Mouse (Mus musculus): ENCODE measurements around the gene Taf6l. TPM values are rescaled to one million over a fixed set of nuclear protein-coding genes. Genes with fewer than 3 reads are reported as not detected.

Taf6l gene
- total and polyA plus RNA-seq, 3 experiments: 20.4 to 25.7 (median 25.5) TPM

DNA sequence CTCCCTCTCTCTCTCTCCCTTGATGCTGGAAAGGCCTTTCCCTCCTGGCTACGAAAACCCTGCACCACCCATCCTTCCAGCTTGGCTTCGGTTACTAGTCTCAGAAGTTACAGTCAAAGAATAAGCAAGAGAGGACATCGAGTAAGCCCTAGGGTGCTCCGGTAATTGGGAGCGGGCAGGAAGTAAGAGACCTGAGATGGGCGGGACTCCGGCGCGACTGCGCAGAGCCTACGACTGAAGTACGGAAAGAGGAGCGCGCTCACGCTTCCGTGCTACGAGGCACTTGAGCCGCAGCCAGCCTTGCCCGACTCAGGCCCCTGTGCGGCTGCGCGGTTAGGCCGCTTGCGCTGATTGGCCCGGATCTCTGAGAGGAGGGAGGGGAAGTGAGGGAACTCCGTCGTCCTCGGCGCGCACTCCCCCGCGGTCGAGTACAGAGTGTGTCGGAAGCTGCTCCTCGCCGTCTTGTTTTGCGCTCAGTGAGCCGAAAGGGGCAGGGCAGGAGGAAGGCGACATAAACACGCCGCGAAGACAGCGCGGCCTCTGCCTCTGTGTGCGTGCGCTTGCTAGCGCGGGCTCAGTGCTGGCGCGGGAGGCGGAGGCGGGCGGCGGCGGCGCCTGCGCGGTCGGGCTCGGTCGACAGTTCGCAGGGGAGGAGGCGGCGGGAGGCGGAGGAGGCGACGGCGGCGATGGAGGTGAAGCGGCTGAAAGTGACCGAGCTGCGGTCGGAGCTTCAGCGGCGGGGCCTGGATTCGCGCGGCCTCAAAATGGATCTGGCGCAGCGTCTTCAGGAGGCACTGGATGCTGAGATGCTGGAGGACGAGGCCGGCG lies 33.6 kb upstream of the Taf6l start, which contains the start of gene Hnrnpul2:
Gene Hnrnpul2, plus strand, starts transcription at position 415 of the 828 bp plus-strand sequence.
- in situ Hi-C loops (cut with MboI; ENCODE audit: low pct_ligation_motif_present, low pct_unique_long_range_greater_than_20kb, low sequenced_read_pairs): no loop called here
- peak within 1 kb of the TSS; percentile 96 to 98 (median 96) for H3K4me3 ChIP-seq (replicated peaks in 1 of 3; ENCODE audit: low read depth in 2 of 3, low read length in 2 of 3, poor library complexity in 1 of 3)
- no peaks in the 10 kb centered on the region for H3K27me3 ChIP-seq (replicated peaks)
- TF ChIP-seq MYC (IDR thresholded peaks at IDR 0.05; ENCODE audit: low read depth, low read length) (no peak), BHLHE40 (IDR thresholded peaks at IDR 0.05; ENCODE audit: low read depth, low read length) (peak; percentile 35), ZKSCAN1 (IDR thresholded peaks at IDR 0.05; ENCODE audit: borderline replicate concordance, low read depth, low read length) (no peak), HCFC1 (IDR thresholded peaks at IDR 0.05; ENCODE audit: low read depth, low read length) (peak; percentile 71), MAX (IDR thresholded peaks at IDR 0.05; ENCODE audit: low read length) (peak; percentile 70), NRF1 (IDR thresholded peaks at IDR 0.05; ENCODE audit: low read depth, low read length) (peak; percentile 88), UBTF (IDR thresholded peaks at IDR 0.05; ENCODE audit: low read depth, low read length) (peak; percentile 59; the same call in 1 of the 2 replicates), ZMIZ1 (IDR thresholded peaks at IDR 0.05; ENCODE audit: low read depth, low read length) (peak; percentile 95), TCF12 (IDR thresholded peaks at IDR 0.05; ENCODE audit: low read depth, low read length) (peak; percentile 77; the same call in 1 of the 2 replicates), ELF1 (IDR thresholded peaks at IDR 0.05; ENCODE audit: low read depth, low read length) (peak; percentile 92), TBP (conservative IDR thresholded peaks at IDR 0.05; ENCODE audit: low read depth, low read length) (no peak), MXI1 (IDR thresholded peaks at IDR 0.05; ENCODE audit: low read depth, low read length) (peak; percentile 83), E2F4 (IDR thresholded peaks at IDR 0.05; ENCODE audit: insufficient replicate concordance, low read depth, low read length) (no peak), NELFE (IDR thresholded peaks at IDR 0.05; ENCODE audit: low read depth, low read length) (peak; percentile 87), SMC3 (IDR thresholded peaks at IDR 0.05; ENCODE audit: low read depth, low read length) (no peak), SIN3A (IDR thresholded peaks at IDR 0.05; ENCODE audit: low read length) (peak; percentile 74; the same call in 1 of the 2 replicates), POLR2A (IDR thresholded peaks at IDR 0.05; ENCODE audit: low read depth, low read length) (peak; percentile 95), IRF4 (IDR thresholded peaks at IDR 0.05; ENCODE audit: low read depth, low read length) (peak; percentile 14; the same call in 1 of the 2 replicates), MAZ (IDR thresholded peaks at IDR 0.05; ENCODE audit: low read depth, low read length) (peak; percentile 25; the same call in 1 of the 2 replicates)
- no peaks in the 10 kb centered on the region for H3K9me3 ChIP-seq (replicated peaks; ENCODE audit: low read length)
- peak within 1 kb of the TSS; percentile 98 for H3K27ac ChIP-seq (ENCODE audit: insufficient read depth, low read depth)
- dilution Hi-C loops (cut with MboI; ENCODE audit: extremely low pct_ligation_motif_present, extremely low pct_unique_long_range_greater_than_20kb, low sequenced_read_pairs): no loop called here
- peak within 1 kb of the TSS; percentile 93; the same call in 1 of the 2 replicates for H3K4me2 ChIP-seq (ENCODE audit: insufficient read depth, low read depth, poor library complexity, severe bottlenecking)
- DNase-seq (ENCODE audit: extremely low read depth): peak; percentile 98
- peaks cover 10 to 34% of the 10 kb centered on the region in 2 experiments for H3K4me1 ChIP-seq (ENCODE audit: control insufficient read depth in 1 of 2, insufficient read depth in 2 of 2)
- peak within 1 kb of the TSS; percentile 95 for H3K9ac ChIP-seq (ENCODE audit: insufficient read depth, low read depth)
- H3K79me2 ChIP-seq (replicated peaks; ENCODE audit: control insufficient read depth, extremely low read depth, insufficient read depth, poor library complexity, severe bottlenecking): peaks cover 73% of the 10 kb centered on the region
- peaks cover 31 to 47% of the 10 kb centered on the region in 2 experiments for H3K36me3 ChIP-seq (replicated peaks in 1 of 2; ENCODE audit: control insufficient read depth in 1 of 2, insufficient read depth in 1 of 2, low read length in 1 of 2)

Measured in CH12.LX (cell line).